Mouse (Mus musculus) neural tube, embryonic 13.5 days (tissue): ENCODE data around the gene Gpr4. TPM values are rescaled to one million over a fixed set of nuclear protein-coding genes. Genes with fewer than 3 reads are reported as not detected.

Experiments used
- ATAC-seq: fragments of 200-750 bp; cut with Nextera tagmentation; 2 replicates; pipeline ENCODE4 v1.8.0; 2017; ENCODE audit warnings: low read depth, mild to moderate bottlenecking, moderate TSS enrichment, moderate library complexity
- H3K27ac ChIP-seq: fragments of 300-500 bp; sonication (generic); replicated peaks from 2 replicates; pipeline ENCODE4 v1.5.1; 2015; ENCODE audit warnings: moderate library complexity, mild to moderate bottlenecking, inconsistent platforms
- H3K27me3 ChIP-seq: fragments of 300-500 bp; sonication (generic); 2 replicates; pipeline ENCODE4 v1.6.1; 2015; ENCODE audit warnings: mild to moderate bottlenecking, inconsistent platforms
- H3K36me3 ChIP-seq: fragments of 300-500 bp; sonication (generic); 2 replicates; pipeline ENCODE4 v1.6.1; 2015; ENCODE audit warnings: mild to moderate bottlenecking, inconsistent platforms
- H3K4me1 ChIP-seq: fragments of 300-500 bp; sonication (generic); replicated peaks from 2 replicates; pipeline ENCODE4 v1.6.1; 2015; ENCODE audit warnings: inconsistent platforms
- H3K4me2 ChIP-seq: fragments of 300-500 bp; sonication (generic); 2 replicates; pipeline ENCODE4 v1.6.1; 2015; ENCODE audit warnings: inconsistent platforms, mild to moderate bottlenecking, moderate library complexity
- H3K4me3 ChIP-seq: fragments of 300-500 bp; sonication (generic); 2 replicates; pipeline ENCODE4 v1.5.1; 2015; ENCODE audit warnings: mild to moderate bottlenecking, inconsistent platforms
- H3K9ac ChIP-seq: fragments of 300-500 bp; sonication (generic); 2 replicates; pipeline ENCODE4 v1.6.1; 2015; ENCODE audit warnings: moderate library complexity, mild to moderate bottlenecking, inconsistent platforms
- H3K9me3 ChIP-seq: fragments of 300-500 bp; sonication (generic); 2 replicates; pipeline ENCODE4 v1.6.1; 2016; ENCODE audit warnings: inconsistent platforms
- WGBS: fragments of 180-500 bp; shearing (Covaris S2); methylation state at CpG from one replicate; pipeline ENCODE4 v1.1.7; 2015; 5-methylcytosine and 5-hydroxymethylcytosine counted together
- polyA plus RNA-seq: library from polyadenylated mRNA; unstranded; fragments of >200 nt; fragmentation: Nextera tagmentation; extraction: Ambion mirVana; gene quantifications from 2 replicates; pipeline ENCODE4 v1.2.1, GENCODE M21; 2015

Gpr4 gene
- polyA plus RNA-seq, 1 experiment from 2014 or later = 2.6 TPM

DNA sequence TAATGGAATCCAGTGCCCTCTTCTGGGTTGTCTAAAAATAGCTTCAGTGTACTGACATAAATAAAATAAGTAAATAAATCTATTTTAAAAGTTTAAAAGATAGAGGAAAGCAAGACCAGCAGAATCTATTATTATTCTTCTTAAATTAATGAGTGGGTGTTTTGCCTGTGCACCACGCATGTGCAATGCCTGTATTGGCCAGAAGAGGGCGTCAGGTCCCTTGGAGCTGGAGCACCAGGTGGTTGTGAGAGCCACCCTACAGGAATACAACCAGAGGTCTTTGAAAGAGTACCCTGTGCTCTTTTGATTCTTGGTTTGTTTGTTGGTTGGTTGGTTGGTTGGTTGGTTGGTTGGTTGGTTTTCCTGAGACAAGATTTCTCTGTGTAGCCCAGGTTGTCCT lies 14.4 kb upstream of the Gpr4 start:
- Histone ChIP-seq H3K4me1 (no peaks in the 10 kb centered on the region), H3K27ac (no peak overlapping the region), H3K4me2 (no peak overlapping the region), H3K9ac (no peak overlapping the region), H3K27me3 (no peaks in the 10 kb centered on the region), H3K4me3 (no peak overlapping the region), H3K9me3 (no peaks in the 10 kb centered on the region), H3K36me3 (peaks cover 84% of the 10 kb centered on the region)
- 35% methylated on average over 2 of the region's 2 CpGs for WGBS
- ATAC-seq = no peak

DNA sequence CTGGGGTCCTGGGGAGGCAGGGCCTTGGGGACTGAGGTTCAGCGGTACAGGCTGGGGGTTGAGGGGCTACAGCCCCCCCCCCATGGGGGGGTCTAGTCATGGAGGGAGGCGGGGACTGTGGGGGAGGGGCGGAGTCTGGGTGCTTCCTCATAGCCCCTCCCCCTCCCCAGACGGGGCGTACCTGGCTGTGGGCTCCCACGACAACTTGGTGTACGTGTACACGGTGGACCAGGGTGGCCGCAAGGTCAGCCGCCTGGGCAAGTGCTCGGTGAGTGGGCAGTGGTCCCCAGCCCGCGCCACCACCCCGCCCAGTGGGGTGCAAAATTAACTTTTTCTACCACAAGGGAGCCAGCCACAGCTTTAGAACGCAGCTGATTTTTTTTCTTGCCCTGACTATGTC lies 10.7 kb upstream of the Gpr4 start:
- H3K36me3 ChIP-seq = peaks cover 78% of the 10 kb centered on the region
- 67% methylated on average over 15 of the region's 15 CpGs for WGBS
- H3K27ac ChIP-seq = no peak overlapping the region
- H3K9me3 ChIP-seq = no peaks in the 10 kb centered on the region
- no peak for ATAC-seq
- no peak overlapping the region for H3K4me2 ChIP-seq
- no peak overlapping the region for H3K4me3 ChIP-seq
- H3K9ac ChIP-seq = no peak overlapping the region
- no peaks in the 10 kb centered on the region for H3K4me1 ChIP-seq
- no peaks in the 10 kb centered on the region for H3K27me3 ChIP-seq

DNA sequence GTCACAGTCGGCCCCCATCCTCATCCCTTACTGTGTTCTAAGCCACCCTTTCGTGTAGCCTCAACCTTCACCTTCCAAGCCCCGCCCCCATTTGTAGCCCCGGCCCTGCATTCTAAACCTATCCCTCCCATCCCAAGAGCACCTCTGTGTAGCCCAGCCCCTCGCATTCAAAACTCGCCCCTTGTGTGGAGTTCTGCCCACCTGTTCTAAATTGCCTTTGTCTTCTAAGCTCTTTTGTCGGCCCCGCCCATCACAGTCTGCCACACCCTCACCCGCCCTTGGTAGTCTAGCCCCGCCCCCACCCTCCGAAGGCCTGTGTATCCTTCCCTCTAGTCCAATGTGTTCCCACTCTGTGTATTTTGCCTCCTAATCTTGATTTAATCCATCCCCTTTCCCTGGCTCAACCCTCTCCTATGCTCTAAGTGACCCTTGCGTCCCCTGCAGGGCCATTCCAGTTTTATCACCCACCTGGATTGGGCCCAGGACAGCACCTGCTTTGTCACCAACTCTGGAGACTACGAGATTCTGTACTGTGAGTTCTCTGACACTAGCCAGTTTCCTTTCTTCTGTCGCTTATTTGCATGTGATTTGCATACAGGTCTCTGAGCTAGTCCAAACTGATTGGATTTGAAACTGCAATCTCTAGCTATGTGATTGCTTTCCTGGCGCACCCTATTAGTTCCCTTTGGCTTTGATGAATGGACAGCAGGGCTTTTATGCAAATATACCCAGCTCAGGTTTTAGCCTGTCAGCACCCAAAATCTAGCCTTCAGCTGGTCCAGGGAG lies 10.1 kb upstream of the Gpr4 start:
- no peak for ATAC-seq
- H3K27ac ChIP-seq = no peak overlapping the region
- H3K4me2 ChIP-seq = no peak overlapping the region
- H3K4me3 ChIP-seq = no peak overlapping the region
- WGBS = 57% methylated on average over 15 of the region's 15 CpGs
- peaks cover 72% of the 10 kb centered on the region for H3K36me3 ChIP-seq
- H3K4me1 ChIP-seq = no peaks in the 10 kb centered on the region
- no peak overlapping the region for H3K9ac ChIP-seq
- H3K27me3 ChIP-seq = no peaks in the 10 kb centered on the region
- no peaks in the 10 kb centered on the region for H3K9me3 ChIP-seq

DNA sequence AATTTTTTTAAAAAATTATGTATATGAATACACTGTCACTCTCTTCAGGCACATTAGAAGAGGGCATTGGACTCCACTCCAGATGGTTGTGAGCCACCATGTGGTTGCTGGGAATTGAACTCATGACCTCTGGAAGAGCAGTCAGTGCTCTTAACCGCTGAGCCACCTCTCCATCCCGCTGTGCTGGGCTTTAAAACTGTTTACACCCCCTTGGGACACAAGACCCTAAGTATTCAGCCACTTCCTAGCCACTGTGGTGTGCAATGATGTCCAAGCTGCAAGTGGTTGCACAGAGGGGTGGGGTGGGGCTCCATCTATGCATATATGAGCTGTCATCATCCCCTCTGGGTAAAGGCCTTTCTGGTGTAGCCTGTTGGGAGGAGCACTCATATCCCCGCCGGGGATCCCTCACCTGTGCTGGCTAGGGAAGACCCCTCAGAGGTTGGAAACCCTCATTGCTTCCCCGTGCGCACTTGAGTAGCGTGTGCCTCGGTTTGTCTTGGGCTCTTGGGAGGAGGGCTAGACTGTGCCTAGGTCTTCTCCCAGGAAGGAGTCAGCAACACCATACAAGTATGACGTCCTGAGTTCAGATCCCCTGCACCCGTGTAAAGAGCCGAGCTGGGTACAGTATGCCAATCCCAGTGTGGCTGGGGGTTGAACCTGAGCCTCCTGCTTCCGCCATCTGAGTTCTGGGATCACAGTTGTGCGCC lies 4.0 kb upstream of the Gpr4 start:
- no peaks in the 10 kb centered on the region for H3K9me3 ChIP-seq

DNA sequence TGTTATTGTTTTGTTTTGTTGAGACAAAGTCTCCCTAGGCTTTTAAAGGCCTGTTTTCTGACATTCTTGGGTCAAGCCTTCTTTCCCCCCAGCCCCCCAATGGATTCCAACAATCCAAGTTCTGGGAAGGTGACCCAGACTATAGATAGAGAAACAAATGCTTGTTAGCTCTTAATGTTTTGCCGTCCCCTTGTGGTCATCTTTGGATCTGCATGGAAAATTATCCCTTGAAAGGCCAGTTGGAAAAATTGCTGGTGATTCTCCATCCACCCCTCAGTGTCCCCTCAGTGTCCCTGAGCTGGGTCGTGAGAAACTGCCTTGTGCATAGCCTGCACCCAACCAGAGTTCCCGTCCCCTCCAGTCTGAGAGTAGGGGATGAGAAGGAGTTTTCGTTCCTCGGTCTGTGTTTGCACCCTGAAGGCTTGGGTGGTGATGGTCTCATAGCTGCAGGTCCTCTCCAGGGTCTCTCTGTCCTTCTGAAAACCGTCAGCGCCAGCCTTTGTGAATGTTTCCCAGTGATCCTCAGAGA lies 3.3 kb upstream of the Gpr4 start:
- Histone ChIP-seq H3K9ac (no peak overlapping the region), H3K36me3 (peaks cover 22% of the 10 kb centered on the region), H3K4me3 (no peak overlapping the region), H3K27ac (no peak overlapping the region), H3K27me3 (peaks cover 28% of the 10 kb centered on the region), H3K9me3 (no peaks in the 10 kb centered on the region), H3K4me1 (peaks cover 14% of the 10 kb centered on the region), H3K4me2 (no peak overlapping the region)
- ATAC-seq = no peak
- 53% methylated on average over 7 of the region's 7 CpGs for WGBS

More for the DNA sequence above, 4.0 kb upstream of the Gpr4 start:
- Histone ChIP-seq H3K27ac (no peak overlapping the region), H3K4me3 (no peak overlapping the region), H3K4me1 (peaks cover 14% of the 10 kb centered on the region), H3K4me2 (no peak overlapping the region), H3K27me3 (peaks cover 24% of the 10 kb centered on the region), H3K9ac (no peak overlapping the region), H3K36me3 (peaks cover 27% of the 10 kb centered on the region)
- WGBS = 80% methylated on average over 13 of the region's 13 CpGs
- ATAC-seq = no peak

DNA sequence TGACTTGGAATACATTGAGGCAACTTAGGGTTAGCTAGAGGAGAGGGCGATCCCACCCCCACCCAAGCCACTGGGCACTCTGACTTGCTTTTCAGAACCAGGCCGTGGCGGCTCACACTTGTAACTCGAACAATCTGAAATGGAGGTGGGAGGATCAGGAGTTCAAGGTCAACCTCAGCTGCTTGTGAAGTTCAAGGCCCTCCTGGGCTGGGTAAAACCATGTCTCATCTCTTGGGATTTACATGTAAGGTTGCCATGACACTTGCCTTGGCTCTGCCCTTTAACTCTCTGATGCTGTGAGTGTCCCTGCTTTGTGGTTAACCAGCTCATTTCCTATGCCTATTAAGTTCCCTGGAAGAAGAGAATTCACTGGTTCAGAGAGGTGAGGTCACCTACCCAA lies 2.8 kb upstream of the Gpr4 start:
- H3K27ac ChIP-seq = no peak overlapping the region
- no peak overlapping the region for H3K4me2 ChIP-seq
- H3K4me1 ChIP-seq = peaks cover 14% of the 10 kb centered on the region
- H3K9ac ChIP-seq = no peak overlapping the region
- peaks cover 17% of the 10 kb centered on the region for H3K36me3 ChIP-seq
- no peak for ATAC-seq
- H3K4me3 ChIP-seq = no peak overlapping the region
- WGBS = 80% methylated on average over 4 of the region's 4 CpGs
- H3K27me3 ChIP-seq = peaks cover 33% of the 10 kb centered on the region
- H3K9me3 ChIP-seq = no peaks in the 10 kb centered on the region

DNA sequence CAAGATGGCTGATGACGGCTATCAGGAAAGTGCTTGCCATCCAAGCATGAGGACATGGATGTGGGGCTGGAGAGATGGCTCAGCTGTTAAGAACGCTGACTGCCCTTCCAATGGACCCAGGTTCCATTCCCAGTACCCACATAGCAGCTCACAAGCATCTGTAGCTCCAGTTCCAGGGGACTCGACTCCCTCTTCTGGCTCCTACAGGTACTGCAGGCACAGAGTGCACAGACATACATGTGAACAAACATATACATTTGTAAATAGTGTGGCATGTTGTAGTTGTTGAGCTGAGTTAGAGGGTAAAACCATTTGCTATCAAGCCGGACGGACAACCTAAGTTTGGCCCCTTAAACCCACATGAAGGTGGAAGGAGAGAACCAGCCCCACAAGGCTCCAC lies 2.3 kb upstream of the Gpr4 start:
- WGBS = 90% methylated on average over 5 of the region's 5 CpGs

DNA sequence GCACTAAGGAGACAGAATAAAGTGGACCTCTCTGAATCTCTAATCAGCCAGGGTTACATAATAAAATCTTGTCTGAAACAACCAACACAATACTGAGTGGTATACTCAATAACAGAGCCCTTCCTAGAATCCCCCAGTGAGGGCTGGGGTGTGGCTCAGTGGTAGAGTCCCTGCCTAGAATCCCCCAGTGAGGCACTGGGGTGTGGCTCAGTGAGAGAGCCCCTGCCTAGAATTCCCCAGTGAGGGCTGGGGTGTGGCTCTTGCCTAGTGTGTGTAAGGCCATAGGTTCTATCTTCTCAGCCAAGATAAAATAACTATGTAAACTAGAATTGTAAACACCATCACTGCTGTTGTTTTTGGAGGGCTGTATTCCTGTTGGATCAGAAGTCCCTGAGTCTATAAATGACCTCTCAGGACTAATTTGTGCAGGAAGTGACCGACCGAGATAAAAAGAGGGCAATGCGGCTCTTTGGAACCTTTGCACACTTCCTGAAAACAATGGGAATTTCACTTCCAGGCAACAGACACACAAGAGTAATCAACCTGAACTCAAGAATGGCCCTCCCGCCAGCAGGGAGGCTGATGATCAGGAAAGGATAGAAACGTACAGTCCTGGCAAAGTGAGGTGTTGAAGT lies 1.2 kb upstream of the Gpr4 start:
- H3K9me3 ChIP-seq = no peaks in the 10 kb centered on the region
- ATAC-seq = no peak
- H3K4me2 ChIP-seq = no peak overlapping the region
- H3K4me3 ChIP-seq = no peak overlapping the region
- WGBS = 49% methylated on average over 5 of the region's 5 CpGs
- H3K27ac ChIP-seq = no peak overlapping the region
- peaks cover 22% of the 10 kb centered on the region for H3K4me1 ChIP-seq
- H3K9ac ChIP-seq = no peak overlapping the region
- peaks cover 34% of the 10 kb centered on the region for H3K27me3 ChIP-seq
- peaks cover under 1% of the 10 kb centered on the region; the same call in 1 of the 2 replicates for H3K36me3 ChIP-seq

More for the DNA sequence above, 2.3 kb upstream of the Gpr4 start:
- Histone ChIP-seq H3K9me3 (no peaks in the 10 kb centered on the region), H3K36me3 (peaks cover 12% of the 10 kb centered on the region), H3K27me3 (peaks cover 34% of the 10 kb centered on the region), H3K27ac (no peak overlapping the region), H3K4me2 (no peak overlapping the region), H3K4me1 (peaks cover 18% of the 10 kb centered on the region), H3K4me3 (no peak overlapping the region), H3K9ac (no peak overlapping the region)
- no peak for ATAC-seq

DNA sequence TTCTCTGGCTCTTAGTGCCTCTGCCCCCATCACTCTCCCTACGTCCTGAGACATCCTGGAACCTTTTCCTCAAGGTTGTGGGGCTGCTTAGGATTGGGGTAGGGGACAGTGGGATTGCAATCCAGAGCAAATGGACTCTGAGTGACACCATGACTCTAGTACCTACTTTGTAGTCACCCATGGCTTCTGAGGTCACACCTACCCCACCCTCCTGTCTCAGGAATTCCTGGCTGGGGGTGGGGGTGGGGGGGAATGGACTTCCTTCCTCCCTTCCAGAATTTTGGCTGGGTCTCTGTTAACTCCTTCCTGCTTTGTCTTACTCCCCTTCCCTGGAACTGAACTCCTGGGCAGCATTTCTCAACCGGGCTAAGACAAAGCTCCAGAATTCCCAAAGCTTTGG lies 1.0 kb downstream of the Gpr4 start:
- no peak for ATAC-seq
- Histone ChIP-seq H3K27me3 (peaks cover 34% of the 10 kb centered on the region), H3K36me3 (no peaks in the 10 kb centered on the region), H3K4me1 (peaks cover 22% of the 10 kb centered on the region), H3K4me2 (peak overlapping the region; percentile 67; the same call in 1 of the 2 replicates), H3K4me3 (no peak overlapping the region), H3K9ac (no peak overlapping the region), H3K9me3 (no peaks in the 10 kb centered on the region), H3K27ac (no peak overlapping the region)
- WGBS = 75% methylated on average over 2 of the region's 2 CpGs

DNA sequence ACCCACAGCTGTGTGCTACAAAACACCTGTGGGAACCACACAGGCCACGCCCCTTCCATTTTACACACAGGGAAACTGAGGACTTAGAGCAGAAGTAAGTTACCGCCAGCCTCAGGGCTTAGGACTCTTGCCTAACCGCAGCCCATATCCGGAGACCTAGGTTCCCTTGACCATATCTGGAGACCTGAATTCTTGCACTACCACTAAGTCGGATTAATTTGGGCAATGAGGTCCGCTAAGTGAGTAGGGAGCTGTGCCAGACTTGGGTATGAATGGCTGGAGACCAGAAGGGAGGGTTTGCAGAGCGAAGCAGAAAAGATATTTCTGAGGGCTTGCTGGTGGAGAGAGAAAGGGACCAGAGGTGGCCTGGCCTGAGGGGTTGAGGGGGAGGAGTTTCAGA lies 2.0 kb downstream of the Gpr4 start:
- Histone ChIP-seq H3K36me3 (no peaks in the 10 kb centered on the region), H3K27me3 (peaks cover 34% of the 10 kb centered on the region), H3K4me3 (no peak overlapping the region), H3K9ac (0 out of 2 replicates have a peak overlapping the region, but pooled peaks have one; percentile 43), H3K4me2 (no peak overlapping the region), H3K4me1 (peaks cover 22% of the 10 kb centered on the region), H3K27ac (no peak overlapping the region), H3K9me3 (no peaks in the 10 kb centered on the region)
- WGBS = 73% methylated on average over 7 of the region's 7 CpGs
- ATAC-seq = no peak

DNA sequence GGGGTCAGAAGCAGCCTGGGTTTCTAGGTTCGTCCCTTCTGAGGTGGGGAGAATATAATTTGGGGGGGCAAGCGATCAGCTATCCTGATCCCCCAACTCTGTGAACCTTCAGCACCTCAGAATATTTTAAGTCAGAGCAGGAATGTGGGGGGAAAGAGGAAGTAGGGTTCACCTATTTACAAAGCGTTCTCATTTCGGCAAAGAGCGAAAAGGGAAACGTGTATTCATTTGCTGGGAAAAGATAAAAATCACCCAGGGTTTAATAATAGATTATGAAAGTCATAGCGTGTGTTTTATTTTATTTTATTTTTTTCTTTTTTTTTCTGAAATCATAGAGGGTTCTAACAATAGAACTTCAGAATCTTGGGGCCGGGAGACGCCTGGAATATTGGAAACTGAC lies 2.6 kb downstream of the Gpr4 start:
- no peaks in the 10 kb centered on the region for H3K9me3 ChIP-seq
- peaks cover 22% of the 10 kb centered on the region for H3K4me1 ChIP-seq
- H3K36me3 ChIP-seq = no peaks in the 10 kb centered on the region
- H3K27ac ChIP-seq = no peak overlapping the region
- H3K9ac ChIP-seq = 0 out of 2 replicates have a peak overlapping the region, but pooled peaks have one; percentile 43
- no peak for ATAC-seq
- H3K4me3 ChIP-seq = no peak overlapping the region
- H3K4me2 ChIP-seq = no peak overlapping the region
- WGBS = 73% methylated on average over 9 of the region's 9 CpGs
- peaks cover 34% of the 10 kb centered on the region for H3K27me3 ChIP-seq

DNA sequence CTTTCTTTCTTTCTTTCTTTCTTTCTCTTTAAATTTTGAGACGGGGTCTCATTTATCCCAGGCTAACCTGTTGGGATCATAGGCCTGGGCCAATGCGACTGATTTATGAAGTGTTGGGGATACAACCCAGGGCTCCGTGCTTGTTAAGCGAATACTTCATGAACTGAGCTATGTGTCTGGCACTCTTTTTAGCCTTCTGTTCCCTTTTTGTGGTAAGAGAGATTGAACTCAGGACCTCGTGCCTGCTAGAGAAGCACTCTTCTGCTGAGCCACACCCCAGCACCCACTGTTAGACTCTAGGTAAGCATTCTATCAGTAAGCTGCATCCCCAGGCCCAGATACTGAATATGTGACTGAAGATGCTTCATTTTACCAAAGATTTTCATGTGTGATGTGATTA lies 5.2 kb downstream of the Gpr4 start:
- Histone ChIP-seq H3K36me3 (0 out of 2 replicates have a peak, but pooled peaks cover 6% of the 10 kb centered on the region), H3K4me2 (no peak overlapping the region), H3K4me1 (peaks cover 14% of the 10 kb centered on the region), H3K9me3 (no peaks in the 10 kb centered on the region), H3K9ac (peak overlapping the region; percentile 34; the same call in 1 of the 2 replicates), H3K4me3 (no peak overlapping the region), H3K27me3 (peaks cover 18% of the 10 kb centered on the region), H3K27ac (no peak overlapping the region)
- 58% methylated on average over 5 of the region's 5 CpGs for WGBS
- no peak for ATAC-seq
